Mouse (Mus musculus) hematopoietic stem cell, adult 5-6 weeks (primary cell): Measurements from ENCODE around the gene Pygm. TPM values are rescaled to one million over a fixed set of nuclear protein-coding genes. Genes with fewer than 3 reads are reported as not detected.

Experiments used
- ATAC-seq, 2 experiments: fragments of 125-278 bp in 1 of 2; replicated peaks in 1 of 2; 2 replicates each; pipeline ENCODE4 v1.8.0; 2016 to 2017; ENCODE audit warnings: inconsistent platforms in 2 of 2, mild to moderate bottlenecking in 2 of 2, moderate number of reproducible peaks in 2 of 2, low read depth in 1 of 2, moderate TSS enrichment in 1 of 2; ENCODE audit not compliant: low FRiP score in 2 of 2, poor library complexity in 2 of 2, severe bottlenecking in 2 of 2, insufficient read depth in 1 of 2, low TSS enrichment in 1 of 2
- total RNA-seq: library from RNA; stranded (forward); fragments of 172-1452, 232-1000 nt; gene quantifications from 2 replicates; pipeline ENCODE4 v1.2.3, GENCODE M21; 2017

The Pygm gene
- total RNA-seq, 1 experiment from 2014 or later = 6.7 TPM

GRCm38 (mm10) chr19:6348717-6349116, 35.5 kb upstream of the Pygm start:
- peak; percentile 16 to 40; a peak in 3 of 4 replicates for ATAC-seq

DNA sequence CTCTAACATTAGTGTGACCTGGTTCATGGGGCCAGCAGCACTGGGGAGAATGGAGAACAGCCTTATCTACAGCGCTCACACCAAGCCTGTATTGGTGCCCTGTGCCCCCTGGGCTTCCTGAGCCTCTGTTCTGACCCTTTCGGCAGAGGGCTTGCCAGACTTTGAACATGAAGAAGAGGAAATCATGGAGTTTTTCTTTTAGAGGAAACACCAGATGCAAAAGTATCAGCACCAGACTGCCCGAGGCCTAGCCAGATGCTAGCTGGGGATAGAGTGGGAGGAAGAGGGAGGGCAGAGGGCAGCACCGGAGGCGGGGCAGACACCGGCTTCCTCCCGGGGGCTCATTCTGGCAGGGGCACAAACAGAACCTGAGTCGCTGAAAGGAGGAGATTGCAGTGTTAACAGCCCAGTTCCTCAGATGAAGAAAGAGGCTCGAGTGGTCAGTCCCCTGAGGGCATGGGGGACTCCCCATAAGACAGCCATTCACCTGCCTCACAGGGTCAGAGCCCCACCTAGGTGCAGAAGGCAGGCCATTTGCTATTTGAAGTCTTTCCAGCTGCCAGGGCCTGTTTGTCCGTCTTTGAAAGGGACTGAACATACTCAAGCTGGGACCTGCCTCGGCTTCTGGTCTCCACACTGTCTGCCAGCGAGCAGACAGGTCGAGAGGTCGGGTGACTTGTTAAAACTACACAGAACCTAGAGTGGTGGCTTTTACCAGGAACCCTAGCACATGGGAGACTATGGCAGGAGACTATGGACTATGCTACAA, 34.8 kb upstream of the Pygm start:
- peak; percentile 71 to 75 for ATAC-seq

GRCm38 (mm10) chr19:6351431-6352106, 32.6 kb upstream of the Pygm start:
- no peak for ATAC-seq

GRCm38 (mm10) chr19:6352107-6352505, 32.1 kb upstream of the Pygm start:
- 0 out of 4 replicates have a peak, but pooled peaks of 1 of the 2 experiments have one; percentile 23 for ATAC-seq

DNA sequence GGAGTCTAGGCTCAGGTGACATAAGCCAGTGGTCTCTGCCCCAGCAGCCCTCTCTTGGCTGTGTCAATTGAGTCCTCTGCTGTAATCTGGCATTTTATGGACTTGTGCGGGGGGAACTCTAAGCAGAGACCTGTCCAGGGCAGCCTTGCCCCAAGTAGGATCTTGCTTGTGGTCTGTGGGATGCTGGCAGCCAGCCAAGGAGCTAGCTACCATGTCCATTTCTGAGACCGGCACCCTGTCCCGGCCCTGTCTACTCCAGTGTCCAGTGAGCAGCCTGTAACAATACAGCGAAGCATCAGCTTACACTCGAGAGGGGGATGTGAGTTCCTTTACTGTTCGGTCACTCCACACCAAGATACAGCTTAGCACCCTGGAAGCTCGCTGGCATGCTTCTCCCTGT, 30.2 kb upstream of the Pygm start:
- no peak for ATAC-seq

DNA sequence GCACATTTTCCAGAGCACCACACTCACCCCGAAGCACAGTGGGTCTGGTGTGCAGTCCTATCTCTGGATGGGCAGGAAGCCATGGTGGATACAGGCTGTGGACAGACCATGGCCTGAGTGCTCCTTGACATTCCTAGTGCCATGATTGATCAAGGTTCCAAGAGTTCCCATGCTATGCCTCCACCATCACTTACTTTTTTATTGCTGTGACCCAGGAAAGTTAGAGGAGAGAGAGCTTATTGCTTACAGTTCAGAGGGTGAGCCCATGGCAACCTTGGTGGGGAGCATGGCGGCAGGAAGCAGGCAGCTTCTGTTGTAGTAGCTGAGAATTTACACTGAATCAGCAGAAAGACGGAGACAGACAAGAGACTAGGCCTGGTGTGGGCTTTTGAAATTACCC, 22.9 kb upstream of the Pygm start:
- no peak for ATAC-seq

DNA sequence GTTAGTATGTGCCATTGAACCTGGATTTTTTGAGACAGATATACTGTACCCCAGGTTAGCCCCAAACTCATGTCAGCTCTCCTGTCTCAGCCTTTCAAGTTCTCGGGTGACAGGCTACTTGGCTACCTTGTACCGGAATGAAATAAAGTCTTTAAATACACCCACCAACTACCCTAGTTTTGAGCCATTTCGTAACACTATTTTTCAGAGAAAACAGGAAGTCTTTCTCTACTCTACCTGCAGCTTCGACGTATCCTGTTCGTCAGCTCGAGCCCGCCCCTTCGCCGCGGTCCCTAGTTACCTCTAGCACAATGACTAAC, 21.1 kb upstream of the Pygm start:
- ATAC-seq = no peak; a peak in 1 of 4 replicates

GRCm38 (mm10) chr19:6363411-6364240, 20.6 kb upstream of the Pygm start, which contains the start of gene Sf1:
TSS of gene Sf1 (plus strand) at chr19:6363690.
- ATAC-seq = peak; percentile 88 to 91

DNA sequence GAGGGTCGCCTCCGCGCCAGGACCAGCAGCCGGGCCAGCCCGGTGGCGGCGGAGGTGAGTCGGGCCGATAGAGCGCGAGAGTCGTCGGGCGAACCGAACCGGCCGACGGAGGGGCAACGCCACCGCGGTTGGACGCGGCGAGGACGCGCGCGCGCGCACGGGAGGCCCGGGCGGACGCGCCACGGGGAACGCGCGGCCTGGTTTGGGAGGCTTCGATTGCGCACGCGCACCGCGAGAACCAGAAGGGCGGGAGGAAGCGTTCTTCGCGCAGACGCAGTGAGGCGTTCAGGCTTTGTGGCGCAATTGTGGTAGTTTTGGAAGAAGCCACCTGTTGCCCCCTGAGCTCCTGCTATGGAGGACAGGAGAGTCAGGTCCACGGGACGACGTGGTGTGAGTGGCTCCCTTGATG, 19.9 kb upstream of the Pygm start:
- peak; percentile 8 to 9; a peak in 1 of 4 replicates for ATAC-seq

- ATAC-seq = no peak
Measured at GRCm38 (mm10) chr19:6364842-6365241, 19.4 kb upstream of the Pygm start.

GRCm38 (mm10) chr19:6370175-6370574, 14.0 kb upstream of the Pygm start:
- no peak for ATAC-seq

- no peak for ATAC-seq
Measured at GRCm38 (mm10) chr19:6372433-6372832, 11.8 kb upstream of the Pygm start.

DNA sequence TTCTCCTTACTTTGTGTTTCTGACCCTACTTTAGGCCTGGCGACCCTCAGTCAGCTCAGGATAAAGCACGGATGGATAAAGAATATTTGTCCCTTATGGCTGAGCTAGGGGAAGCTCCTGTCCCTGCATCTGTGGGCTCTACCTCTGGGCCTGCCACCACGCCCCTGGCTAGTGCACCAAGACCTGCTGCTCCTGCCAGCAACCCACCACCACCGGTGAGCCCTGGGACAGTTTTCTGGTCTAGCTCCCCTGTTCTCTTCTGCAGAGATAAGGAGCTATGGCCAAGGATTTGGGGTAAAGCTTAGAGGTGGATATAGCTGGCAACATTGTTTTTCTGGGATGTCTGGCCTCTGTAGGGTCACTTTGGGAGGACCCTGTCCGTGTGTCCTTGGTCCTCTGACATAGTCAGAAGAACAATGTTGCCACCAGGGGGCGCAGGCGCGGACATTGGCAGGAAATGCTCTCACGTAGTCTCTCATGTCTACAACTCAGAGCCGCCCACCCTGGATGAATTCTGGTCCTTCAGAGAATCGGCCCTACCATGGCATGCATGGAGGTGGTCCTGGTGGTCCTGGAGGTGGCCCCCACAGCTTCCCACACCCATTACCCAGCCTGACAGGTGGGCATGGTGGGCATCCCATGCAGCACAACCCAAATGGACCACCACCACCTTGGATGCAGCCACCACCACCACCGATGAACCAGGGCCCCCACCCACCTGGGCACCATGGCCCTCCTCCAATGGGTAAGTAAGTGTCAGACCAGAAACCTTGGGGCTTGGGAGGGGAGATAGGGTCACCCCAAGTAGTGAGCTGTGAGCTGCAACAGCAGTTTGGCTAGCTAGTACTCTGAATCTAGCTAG, 10.4 kb upstream of the Pygm start:
- ATAC-seq = peak; percentile 56 to 67; a peak in 3 of 4 replicates

DNA sequence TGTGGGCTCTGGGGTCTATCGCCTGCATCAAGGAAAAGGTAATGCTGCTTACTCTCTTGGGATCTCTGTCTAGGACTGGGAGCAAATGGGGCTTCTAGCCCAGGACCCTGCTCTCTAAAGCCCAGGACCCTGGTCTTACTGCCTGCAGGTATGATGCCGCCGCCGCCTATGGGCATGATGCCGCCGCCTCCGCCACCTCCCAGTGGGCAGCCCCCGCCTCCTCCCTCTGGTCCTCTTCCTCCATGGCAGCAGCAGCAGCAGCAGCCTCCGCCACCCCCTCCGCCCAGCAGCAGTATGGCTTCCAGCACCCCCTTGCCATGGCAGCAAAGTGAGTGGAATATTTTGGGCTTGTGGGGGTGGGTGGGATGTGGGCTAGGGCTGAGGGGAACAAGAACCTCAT, 9.6 kb upstream of the Pygm start:
- ATAC-seq = no peak

DNA sequence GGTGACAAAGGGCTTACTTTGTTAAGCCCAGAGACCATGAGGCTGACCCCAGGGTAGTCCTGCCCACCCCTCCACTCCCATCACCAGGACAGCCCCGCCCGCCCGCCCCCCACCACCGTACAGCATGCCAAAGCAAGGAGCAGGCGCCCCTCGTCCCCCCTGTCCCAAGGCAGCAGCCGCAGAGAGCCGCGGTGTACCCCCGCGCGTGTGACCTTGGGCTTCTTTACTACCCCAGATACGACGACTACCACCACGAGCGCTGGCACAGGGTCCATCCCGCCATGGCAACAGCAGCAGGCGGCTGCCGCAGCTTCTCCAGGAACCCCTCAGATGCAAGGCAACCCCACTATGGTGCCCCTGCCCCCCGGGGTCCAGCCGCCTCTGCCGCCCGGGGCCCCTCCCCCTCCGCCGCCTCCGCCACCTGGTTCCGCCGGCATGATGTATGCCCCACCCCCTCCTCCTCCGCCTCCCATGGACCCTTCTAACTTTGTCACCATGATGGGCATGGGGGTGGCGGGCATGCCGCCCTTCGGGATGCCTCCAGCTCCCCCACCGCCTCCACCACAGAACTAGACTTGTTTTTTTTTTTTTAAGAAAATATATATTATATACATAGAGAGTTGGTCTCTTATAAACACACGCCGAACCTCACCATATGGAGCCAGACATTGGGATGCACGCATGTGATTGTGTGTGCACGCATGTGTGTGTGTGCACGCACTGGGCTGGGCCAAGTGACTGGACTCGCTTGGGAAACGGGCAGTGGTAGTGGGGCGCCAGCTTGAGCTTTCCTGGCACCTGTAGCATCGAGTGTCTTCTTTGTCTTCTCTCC, 8.6 kb upstream of the Pygm start:
- no peak for ATAC-seq

DNA sequence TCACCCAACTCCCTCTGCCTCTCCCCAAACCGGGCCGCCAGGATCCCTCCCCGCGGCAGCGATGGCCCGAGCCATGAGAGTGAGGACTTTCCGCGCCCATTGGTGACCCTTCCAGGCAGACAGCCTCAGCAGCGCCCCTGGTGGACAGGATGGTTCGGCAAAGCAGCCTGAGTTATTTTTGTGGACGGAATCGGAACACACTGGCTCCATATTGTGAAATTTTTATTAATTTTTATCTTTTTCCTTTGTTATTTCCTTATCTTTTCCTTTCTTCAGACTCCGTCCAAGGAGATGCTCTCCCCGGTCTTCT, 8.0 kb upstream of the Pygm start:
- ATAC-seq = 0 out of 4 replicates have a peak, but pooled peaks of 1 of the 2 experiments have one; percentile 14
